15 mouse cellular contexts compared by ENCODE assay signal in the genomic region with DNA sequence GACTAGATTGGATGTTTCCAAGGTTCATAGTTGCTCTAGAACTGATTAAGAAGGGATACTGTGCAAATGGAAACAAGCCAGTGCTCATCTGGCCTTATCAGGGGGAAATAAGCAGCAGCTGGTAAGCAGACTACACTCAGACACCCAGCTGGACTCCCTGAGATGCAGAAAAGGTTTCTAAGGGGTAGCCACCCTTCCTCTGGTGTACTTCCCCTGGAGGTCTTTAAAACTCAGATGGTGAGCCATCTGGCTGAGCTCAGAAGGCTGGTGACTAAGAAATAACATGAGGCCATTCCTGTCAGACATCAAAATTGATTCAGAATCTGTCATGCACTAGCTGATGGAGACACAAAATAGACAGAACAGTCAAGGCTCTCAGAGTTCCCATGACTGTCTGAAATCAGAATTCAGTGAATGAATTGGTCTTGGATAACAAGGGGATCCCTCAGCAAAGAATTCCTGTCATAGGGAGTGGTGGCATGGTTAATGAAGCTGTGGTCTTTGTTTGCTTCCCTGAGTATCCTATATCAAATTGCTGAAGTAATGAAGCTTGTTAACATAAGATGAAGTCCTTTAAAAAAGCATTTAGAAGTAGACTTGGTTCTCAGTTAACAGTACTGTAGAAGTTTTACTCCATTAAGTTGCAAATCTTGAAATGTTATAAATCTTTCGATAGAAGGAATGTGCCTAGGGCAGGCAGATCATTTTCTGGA.
A peak's percentile ranks its signal among the peaks of the same experiment; 100 is the strongest.
DNase-seq lines count a peak whose midpoint lies in the region; ATAC-seq and TF ChIP-seq lines count a peak whose summit lies in the region.
"Had no signal": no experiment of that assay in that cellular context is flagged by ENCODE, and none has a peak within 500 bp of the region (broad histone marks: within the 10 kb centered on the region; RNA-seq: fewer than 3 reads in every experiment).

No protein-coding gene starts in this region.

- H3K9me3 ChIP-seq in kidney, embryonic 14.5 days (ENCODE audit: control insufficient read depth, low read length) = no peaks in the 10 kb centered on the region
- H3K9me3 ChIP-seq: G1E; limb, embryonic 13.5 days; lung, embryonic 15.5 days; midbrain, embryonic 10.5 days had no signal

- no peak overlapping the region for H3K27ac ChIP-seq in kidney, embryonic 14.5 days (ENCODE audit: low read depth, low read length)
- H3K27ac ChIP-seq in layer of hippocampus, adult 2 months = peak overlapping the region; percentile 46
- H3K27ac ChIP-seq: limb, embryonic 13.5 days; lung, embryonic 15.5 days; midbrain, embryonic 10.5 days had no signal

- H3K4me3 ChIP-seq in kidney, embryonic 14.5 days (ENCODE audit: low read length) = no peak overlapping the region
- H3K4me3 ChIP-seq in layer of hippocampus, adult 2 months = no peak overlapping the region
- H3K4me3 ChIP-seq: limb, embryonic 13.5 days; lung, embryonic 15.5 days; midbrain, embryonic 10.5 days had no signal

- no peak overlapping the region for H3K4me2 ChIP-seq in kidney, embryonic 14.5 days (replicated peaks; ENCODE audit: low read depth, low read length)
- H3K4me2 ChIP-seq: limb, embryonic 13.5 days; lung, embryonic 15.5 days had no signal

- TF ChIP-seq CTCF in layer of hippocampus, adult 2 months (conservative IDR thresholded peaks at IDR 0.05) = no peak

- peak; percentile 85 for ATAC-seq in kidney, embryonic 14.5 days (ENCODE audit: low FRiP score, low TSS enrichment)
- ATAC-seq in inflammation-experienced regulatory T-cells, adult 6 months = no peak
- ATAC-seq: activated CD4-positive, CD25-positive, alpha-beta regulatory T cell, adult 4 months had no signal

- H3K9ac ChIP-seq in kidney, embryonic 14.5 days (ENCODE audit: low read depth, low read length) = no peak overlapping the region
- H3K9ac ChIP-seq: limb, embryonic 13.5 days; lung, embryonic 15.5 days had no signal

- no peaks in the 10 kb centered on the region for H3K27me3 ChIP-seq in kidney, embryonic 14.5 days (ENCODE audit: control insufficient read depth, insufficient read depth, low read length)
- H3K27me3 ChIP-seq: limb, embryonic 13.5 days; lung, embryonic 15.5 days had no signal

- no peaks in the 10 kb centered on the region for H3K36me3 ChIP-seq in kidney, embryonic 14.5 days (ENCODE audit: control insufficient read depth, insufficient read depth, low read length)
- H3K36me3 ChIP-seq: G1E; limb, embryonic 13.5 days; lung, embryonic 15.5 days; midbrain, embryonic 10.5 days had no signal

- DNase-seq in cerebellum, postnatal 10 days = peak; percentile 68 to 82
- DNase-seq in cerebellum, adult 8-10 months = no peak
- no peak for DNase-seq in kidney, postnatal 4 days
- peak; percentile 15 for DNase-seq in embryo, embryonic 10.5 days (ENCODE audit: low spot score)
- peak; percentile 16 to 58 for DNase-seq in layer of hippocampus, adult 2 months (ENCODE audit: low spot score in 2 of 2)
- DNase-seq in ovary, adult 18-20 months (ENCODE audit: low spot score) = no peak
- DNase-seq: kidney, adult 18-20 months; right cerebral cortex, postnatal 25 days had no signal

- 46% methylated on average over 1 of the region's 1 CpGs for WGBS in kidney, embryonic 14.5 days

- no peaks in the 10 kb centered on the region for H3K4me1 ChIP-seq in kidney, embryonic 14.5 days (ENCODE audit: control insufficient read depth, insufficient read depth, low read length)
- H3K4me1 ChIP-seq: limb, embryonic 13.5 days; lung, embryonic 15.5 days; midbrain, embryonic 10.5 days had no signal

Comparison
In these comparisons a context has a peak if more than half of its experiments do, and no peak if none do; other contexts are left out.
1. DNase-seq: peak in cerebellum, postnatal 10 days (2 of 2), embryo, embryonic 10.5 days (single experiment) and layer of hippocampus, adult 2 months (2 of 2); none in cerebellum, adult 8-10 months (single experiment), kidney, postnatal 4 days (0 of 2) and ovary, adult 18-20 months (single experiment).